Mouse (Mus musculus) heart, embryonic 16.5 days (tissue): Measurements from ENCODE around the gene Tepsin. TPM values are rescaled to one million over a fixed set of nuclear protein-coding genes. Genes with fewer than 3 reads are reported as not detected.
A peak's percentile ranks its signal among the peaks of the same experiment; 100 is the strongest.

Experiments used
- ATAC-seq: fragments of 200-750 bp; cut with Nextera tagmentation; replicated peaks from 2 replicates; pipeline ENCODE4 v1.8.0; 2017; ENCODE audit warnings: moderate number of reproducible peaks; ENCODE audit not compliant: insufficient read depth, low FRiP score; ENCODE audit errors: extremely low read depth
- H3K27ac ChIP-seq: fragments of 300-500 bp; sonication (generic); 2 replicates; pipeline ENCODE4 v1.5.1; 2014; ENCODE audit warnings: mild to moderate bottlenecking, low read length, control low read depth, moderate library complexity
- H3K27me3 ChIP-seq: fragments of 300-500 bp; sonication (generic); 2 replicates; pipeline ENCODE4 v1.6.1; 2014; ENCODE audit warnings: low read length, mixed read lengths; ENCODE audit not compliant: control insufficient read depth, insufficient read depth
- H3K36me3 ChIP-seq: fragments of 300-500 bp; sonication (generic); 2 replicates; pipeline ENCODE4 v1.6.1; 2014; ENCODE audit not compliant: control insufficient read depth, insufficient read depth
- H3K4me1 ChIP-seq: fragments of 300-500 bp; sonication (generic); 2 replicates; pipeline ENCODE4 v1.6.1; 2014; ENCODE audit warnings: low read length, mixed read lengths; ENCODE audit not compliant: control insufficient read depth, insufficient read depth
- H3K4me2 ChIP-seq: fragments of 300-500 bp; sonication (generic); 2 replicates; pipeline ENCODE4 v1.6.1; 2014; ENCODE audit warnings: low read depth, mild to moderate bottlenecking, control low read depth, low read length
- H3K4me3 ChIP-seq: fragments of 300-500 bp; sonication (generic); 2 replicates; pipeline ENCODE4 v1.5.1; 2014; ENCODE audit warnings: mild to moderate bottlenecking, control low read depth, low read length
- H3K9ac ChIP-seq: fragments of 300-500 bp; sonication (generic); 2 replicates; pipeline ENCODE4 v1.6.1; 2014; ENCODE audit warnings: low read length, control low read depth
- H3K9me3 ChIP-seq: fragments of 300-500 bp; sonication (generic); replicated peaks from 2 replicates; pipeline ENCODE4 v1.6.1; 2016; ENCODE audit warnings: low read length; ENCODE audit not compliant: control insufficient read depth
- WGBS: fragments of 180-500 bp; shearing (Covaris S2); extraction: QIAGEN DNeasy Blood & Tissue Kit; methylation state at CpG from one replicate; pipeline ENCODE4 v1.1.7; 2014; 5-methylcytosine and 5-hydroxymethylcytosine counted together
- microRNA-seq: library from miRNA; unstranded; fragments of <30 nt; microRNA quantifications from one replicate; pipeline ENCODE4, GENCODE M21; 2017
- polyA plus RNA-seq: library from polyadenylated mRNA; unstranded; fragments of >200 nt; fragmentation: Nextera tagmentation; extraction: Ambion mirVana; gene quantifications from 2 replicates; pipeline ENCODE4 v1.2.1, GENCODE M21; 2015

Gene Tepsin
- polyA plus RNA-seq, 1 experiment from 2014 or later = 16.9 TPM

GRCm38 (mm10) chr11:120045839-120046552 lies 52.5 kb downstream of the Tepsin start:
- Histone ChIP-seq H3K36me3 (no peaks in the 10 kb centered on the region), H3K27me3 (peaks cover 35% of the 10 kb centered on the region), H3K9me3 (no peaks in the 10 kb centered on the region), H3K27ac (no peak overlapping the region), H3K4me2 (peak overlapping the region; percentile 89), H3K4me3 (peak overlapping the region; percentile 58; the same call in 1 of the 2 replicates), H3K4me1 (peaks cover 7% of the 10 kb centered on the region), H3K9ac (no peak overlapping the region)
- no peak for ATAC-seq
- 54% methylated on average over 11 of the region's 11 CpGs for WGBS

GRCm38 (mm10) chr11:120045341-120045740 lies 53.2 kb downstream of the Tepsin start:
- Histone ChIP-seq H3K36me3 (no peaks in the 10 kb centered on the region), H3K9me3 (no peaks in the 10 kb centered on the region), H3K27ac (no peak overlapping the region), H3K4me1 (peaks cover 11% of the 10 kb centered on the region), H3K4me3 (no peak overlapping the region), H3K9ac (no peak overlapping the region), H3K4me2 (no peak overlapping the region), H3K27me3 (peaks cover 35% of the 10 kb centered on the region)
- ATAC-seq = no peak
- WGBS = 72% methylated on average over 4 of the region's 4 CpGs

- no peaks in the 10 kb centered on the region for H3K9me3 ChIP-seq
- 69% methylated on average over 7 of the region's 7 CpGs for WGBS
- no peak for ATAC-seq
- no peak overlapping the region for H3K4me2 ChIP-seq
- H3K27me3 ChIP-seq = peaks cover 16% of the 10 kb centered on the region
- H3K27ac ChIP-seq = peak overlapping the region; percentile 61
- H3K36me3 ChIP-seq = no peaks in the 10 kb centered on the region
- H3K9ac ChIP-seq = no peak overlapping the region
- H3K4me3 ChIP-seq = no peak overlapping the region
- H3K4me1 ChIP-seq = peaks cover 24% of the 10 kb centered on the region
These were observed 56.2 kb downstream of the Tepsin start for GRCm38 (mm10) chr11:120042141-120042838.

GRCm38 (mm10) chr11:120041191-120042123 lies 57.1 kb downstream of the Tepsin start:
- Histone ChIP-seq H3K9me3 (no peaks in the 10 kb centered on the region), H3K9ac (no peak overlapping the region), H3K4me3 (no peak overlapping the region), H3K27ac (peak overlapping the region; percentile 61), H3K27me3 (peaks cover 11% of the 10 kb centered on the region), H3K36me3 (no peaks in the 10 kb centered on the region), H3K4me1 (peaks cover 23% of the 10 kb centered on the region), H3K4me2 (no peak overlapping the region)
- 59% methylated on average over 13 of the region's 13 CpGs for WGBS
- peak; percentile 80 for ATAC-seq

Small RNA genes within 50 kb of the gene (microRNA-seq; reads per million reads assigned to microRNA genes)
- not detected for gene Gm25948

Other genes with a start within 250 kb of the Tepsin start
- gene Chmp6, start 185.3 kb downstream of the Tepsin start, polyA plus RNA-seq = 69.8 and 70.5 TPM in 2 replicates
- gene Baiap2, start 156.0 kb downstream of the Tepsin start, polyA plus RNA-seq = 13.0 and 13.9 TPM in 2 replicates
- gene Aatk, start 51.6 kb downstream of the Tepsin start, polyA plus RNA-seq = 1.3 and 1.4 TPM in 2 replicates
- 13.2 and 14.5 TPM in 2 replicates for gene Cep131, start 11.9 kb downstream of the Tepsin start, polyA plus RNA-seq
- gene Ndufaf8, start 197 bp upstream of the Tepsin start, polyA plus RNA-seq = 92.6 and 101 TPM in 2 replicates
- 87.3 and 93.5 TPM in 2 replicates for gene Slc38a10, start 52.6 kb upstream of the Tepsin start, polyA plus RNA-seq
- 4.6 and 4.7 TPM in 2 replicates for gene Bahcc1, start 134.2 kb upstream of the Tepsin start, polyA plus RNA-seq
- gene Actg1, start 249.8 kb upstream of the Tepsin start, polyA plus RNA-seq = 1,134 and 1,179 TPM in 2 replicates